Mouse (Mus musculus) testis, adult 2 months (tissue): ENCODE results near the gene Cracr2b.

Experiments used
- CTCF ChIP-seq: fragments of 200-500 bp; IDR thresholded peaks from 2 replicates; pipeline ENCODE4 v1.5.1; 2012; ENCODE audit warnings: low read depth, mild to moderate bottlenecking, inconsistent platforms, low read length, moderate library complexity; ENCODE audit not compliant: control insufficient read depth, insufficient read depth, insufficient replicate concordance
- POLR2A ChIP-seq: fragments of 200-500 bp; IDR thresholded peaks from 2 replicates; pipeline ENCODE4 v1.6.1; 2012; ENCODE audit warnings: low read depth, mild to moderate bottlenecking, inconsistent platforms, low read length, moderate library complexity; ENCODE audit not compliant: control insufficient read depth

DNA sequence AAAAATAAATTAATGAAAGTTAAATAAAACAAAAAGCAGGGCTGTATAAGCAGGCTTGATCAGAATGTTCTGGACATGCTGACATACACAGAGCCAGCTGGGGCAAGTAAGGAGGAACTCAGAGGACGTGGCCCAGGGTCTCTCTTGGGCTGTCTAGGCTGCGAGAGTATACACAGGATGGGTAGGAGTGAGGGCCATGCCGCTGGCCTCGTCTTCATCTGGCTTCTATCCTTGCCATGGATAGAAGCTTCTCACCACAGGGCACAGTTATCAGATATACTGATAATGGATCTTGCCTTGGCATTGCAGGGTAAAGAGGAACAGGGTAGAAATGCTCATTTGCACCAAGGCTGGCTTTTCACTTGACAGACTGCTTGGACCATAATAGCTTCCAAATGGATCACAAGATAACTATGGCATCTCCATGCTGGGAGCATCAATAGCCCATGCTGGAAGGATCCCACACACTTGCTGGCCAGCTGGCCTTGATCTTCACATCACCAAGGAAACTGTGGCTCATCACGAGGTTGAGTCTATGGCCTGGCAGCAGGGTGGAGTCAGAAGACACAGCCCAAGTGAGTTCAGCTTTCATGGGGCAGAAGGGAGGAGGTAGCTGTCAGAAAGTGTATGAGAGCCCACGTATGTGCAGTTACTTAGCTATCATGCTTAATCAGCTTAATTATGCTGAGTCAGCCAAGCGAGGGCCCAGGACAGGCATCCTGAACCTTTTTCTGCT is 41.1 kb downstream of the Cracr2b start:
- TF ChIP-seq CTCF (no peak), POLR2A (no peak)
